Mouse (Mus musculus) bone marrow, adult 2 months (tissue): ENCODE data around the gene Padi3. TPM values are rescaled to one million over a fixed set of nuclear protein-coding genes. Genes with fewer than 3 reads are reported as not detected.
A peak's percentile ranks its signal among the peaks of the same experiment; 100 is the strongest.

Experiments used
- H3K27ac ChIP-seq: fragments of 200-500 bp; 2 replicates; pipeline ENCODE4 v1.5.1; 2012; ENCODE audit warnings: low read depth, mild to moderate bottlenecking, control low read depth, inconsistent platforms, low read length; ENCODE audit not compliant: control insufficient read depth, poor library complexity, insufficient read depth
- H3K4me1 ChIP-seq: fragments of 200-500 bp; 2 replicates; pipeline ENCODE4 v1.6.1; 2011; ENCODE audit warnings: low read length; ENCODE audit not compliant: control insufficient read depth, insufficient read depth
- H3K4me3 ChIP-seq: fragments of 200-500 bp; replicated peaks from 2 replicates; pipeline ENCODE3; 2011; ENCODE audit warnings: mild to moderate bottlenecking, low read depth, low read length, control low read depth; ENCODE audit not compliant: control insufficient read depth
- CTCF ChIP-seq: fragments of 200-500 bp; IDR thresholded peaks from 2 replicates; pipeline ENCODE4 v1.5.1; 2011; ENCODE audit warnings: low read length, control low read depth; ENCODE audit not compliant: control insufficient read depth, insufficient read depth
- POLR2A ChIP-seq: fragments of 200-500 bp; IDR thresholded peaks from 2 replicates; pipeline ENCODE4 v1.6.1; 2011; ENCODE audit warnings: low read depth, mild to moderate bottlenecking, control low read depth, low read length, borderline replicate concordance; ENCODE audit not compliant: control insufficient read depth
- WGBS: fragments of 180-500 bp; shearing (Covaris S2); methylation state at CpG from one replicate; pipeline ENCODE4 v1.1.7; 2018; 5-methylcytosine and 5-hydroxymethylcytosine counted together
- polyA plus RNA-seq: library from polyadenylated mRNA; stranded (reverse); fragments of >200 nt; gene quantifications from 2 replicates; pipeline ENCODE4 v1.2.4, GENCODE M21; 2011; ENCODE audit warnings: low replicate concordance; ENCODE audit not compliant: missing spikeins, insufficient read depth, insufficient read length

Gene Padi3
- polyA plus RNA-seq, 1 experiment = 1.1 TPM

DNA sequence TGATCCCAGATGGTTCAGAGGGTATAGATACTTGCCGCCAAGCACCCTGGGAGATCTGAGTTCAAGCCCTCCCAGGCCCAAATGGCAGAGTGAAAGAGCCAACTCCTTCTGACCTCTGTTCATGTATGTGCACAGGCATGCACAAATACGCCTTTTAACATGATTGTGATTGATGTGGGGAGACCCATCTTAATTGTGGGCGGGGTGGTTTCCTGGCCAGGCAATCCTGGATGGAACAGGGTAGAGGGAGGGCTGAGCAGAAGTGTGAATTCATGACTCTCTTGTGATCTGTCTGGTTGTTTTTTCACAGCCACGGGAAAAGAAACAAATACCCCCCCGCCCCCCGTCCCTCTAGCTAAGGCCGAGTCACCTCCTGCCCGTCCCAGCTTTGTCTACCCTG lies 22.4 kb upstream of the Padi3 start:
- 63% methylated on average over 8 of the region's 8 CpGs for WGBS
- TF ChIP-seq POLR2A (no peak), CTCF (no peak)
- Histone ChIP-seq H3K4me1 (no peaks in the 10 kb centered on the region), H3K4me3 (no peak overlapping the region), H3K27ac (no peak overlapping the region)

DNA sequence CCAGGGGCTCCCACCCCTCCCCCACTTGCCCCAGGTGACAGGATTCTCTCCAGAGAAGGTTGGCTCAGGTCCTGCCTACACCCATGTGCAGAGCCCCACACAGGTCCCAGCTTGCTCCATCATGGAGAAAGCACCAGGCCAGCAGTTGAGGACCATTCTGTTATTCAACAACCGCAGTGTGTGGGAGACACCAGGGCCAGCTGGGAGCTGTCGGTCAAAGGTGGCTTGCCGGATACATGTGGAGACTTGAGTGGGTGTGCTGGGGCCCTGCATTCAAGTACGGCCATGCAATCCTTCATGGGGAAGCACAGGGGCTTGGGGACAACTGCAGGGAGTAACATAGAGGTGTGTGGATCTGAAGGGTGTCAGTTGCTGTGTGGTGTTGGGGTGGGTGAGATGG lies 21.4 kb upstream of the Padi3 start:
- Histone ChIP-seq H3K4me3 (no peak overlapping the region), H3K27ac (no peak overlapping the region), H3K4me1 (no peaks in the 10 kb centered on the region)
- WGBS = 94% methylated on average over 4 of the region's 4 CpGs
- no peak for TF ChIP-seq POLR2A
- TF ChIP-seq CTCF = no peak

GRCm38 (mm10) chr4:140827237-140827636 lies 16.8 kb upstream of the Padi3 start:
- Histone ChIP-seq H3K4me1 (peaks cover 3% of the 10 kb centered on the region; the same call in 1 of the 2 replicates), H3K27ac (no peak overlapping the region), H3K4me3 (no peak overlapping the region)
- 42% methylated on average over 3 of the region's 3 CpGs for WGBS
- TF ChIP-seq CTCF (peak; percentile 51), POLR2A (no peak)

- TF ChIP-seq CTCF (no peak), POLR2A (no peak)
- no peak overlapping the region for H3K27ac ChIP-seq
- WGBS = 33% methylated on average over 11 of the region's 11 CpGs
- peaks cover 3% of the 10 kb centered on the region; the same call in 1 of the 2 replicates for H3K4me1 ChIP-seq
- no peak overlapping the region for H3K4me3 ChIP-seq
Observed at GRCm38 (mm10) chr4:140825942-140826341, 15.5 kb upstream of the Padi3 start.

DNA sequence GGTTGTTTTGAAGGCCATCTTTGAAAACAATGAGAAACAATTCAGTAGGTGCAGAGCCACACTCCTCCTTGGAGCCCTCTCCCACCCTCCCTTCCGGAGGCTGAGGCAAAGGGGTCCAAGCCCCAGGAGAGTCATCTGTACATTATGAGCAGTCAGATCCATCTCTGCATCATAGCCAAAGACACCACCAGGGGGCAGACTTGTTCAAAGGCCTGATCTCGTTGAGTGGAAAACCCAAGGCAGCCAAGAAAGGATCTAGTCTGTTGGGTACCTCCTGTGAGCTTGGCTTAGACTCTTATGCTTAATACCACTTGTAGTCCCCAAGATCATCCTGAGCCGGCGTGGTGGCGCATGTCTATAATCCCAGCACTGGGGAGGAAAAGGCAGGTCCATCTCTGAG lies 11.5 kb upstream of the Padi3 start:
- WGBS = 57% methylated on average over 5 of the region's 5 CpGs

DNA sequence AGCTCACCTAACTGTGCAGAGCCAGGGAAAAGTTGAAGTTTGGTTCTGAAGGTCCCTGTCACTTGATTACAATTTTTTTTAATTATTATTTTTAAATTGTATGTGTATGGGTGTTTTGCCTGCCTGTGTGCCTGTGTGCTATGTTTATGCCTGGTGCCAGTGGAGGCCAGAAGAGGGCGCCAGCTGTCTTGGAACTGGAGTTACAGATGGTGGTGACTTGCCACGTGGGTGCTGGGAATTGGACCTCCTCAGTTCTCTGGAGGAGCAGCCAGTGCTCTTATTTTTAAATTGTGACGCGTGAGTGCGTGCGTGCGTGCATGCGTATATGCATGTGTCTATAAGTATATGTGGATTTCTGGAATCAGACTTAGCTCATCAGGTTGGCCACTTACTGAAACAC lies 7.0 kb upstream of the Padi3 start:
- WGBS = 95% methylated on average over 8 of the region's 8 CpGs
- Histone ChIP-seq H3K4me3 (no peak overlapping the region), H3K4me1 (peaks cover 1% of the 10 kb centered on the region; the same call in 1 of the 2 replicates), H3K27ac (no peak overlapping the region)
- TF ChIP-seq POLR2A (no peak), CTCF (peak; percentile 13; the same call in 1 of the 2 replicates)

More for the DNA sequence above, 11.5 kb upstream of the Padi3 start:
- Histone ChIP-seq H3K4me3 (no peak overlapping the region), H3K4me1 (peaks cover 3% of the 10 kb centered on the region; the same call in 1 of the 2 replicates), H3K27ac (no peak overlapping the region)
- TF ChIP-seq CTCF (peak; percentile 48), POLR2A (no peak)

DNA sequence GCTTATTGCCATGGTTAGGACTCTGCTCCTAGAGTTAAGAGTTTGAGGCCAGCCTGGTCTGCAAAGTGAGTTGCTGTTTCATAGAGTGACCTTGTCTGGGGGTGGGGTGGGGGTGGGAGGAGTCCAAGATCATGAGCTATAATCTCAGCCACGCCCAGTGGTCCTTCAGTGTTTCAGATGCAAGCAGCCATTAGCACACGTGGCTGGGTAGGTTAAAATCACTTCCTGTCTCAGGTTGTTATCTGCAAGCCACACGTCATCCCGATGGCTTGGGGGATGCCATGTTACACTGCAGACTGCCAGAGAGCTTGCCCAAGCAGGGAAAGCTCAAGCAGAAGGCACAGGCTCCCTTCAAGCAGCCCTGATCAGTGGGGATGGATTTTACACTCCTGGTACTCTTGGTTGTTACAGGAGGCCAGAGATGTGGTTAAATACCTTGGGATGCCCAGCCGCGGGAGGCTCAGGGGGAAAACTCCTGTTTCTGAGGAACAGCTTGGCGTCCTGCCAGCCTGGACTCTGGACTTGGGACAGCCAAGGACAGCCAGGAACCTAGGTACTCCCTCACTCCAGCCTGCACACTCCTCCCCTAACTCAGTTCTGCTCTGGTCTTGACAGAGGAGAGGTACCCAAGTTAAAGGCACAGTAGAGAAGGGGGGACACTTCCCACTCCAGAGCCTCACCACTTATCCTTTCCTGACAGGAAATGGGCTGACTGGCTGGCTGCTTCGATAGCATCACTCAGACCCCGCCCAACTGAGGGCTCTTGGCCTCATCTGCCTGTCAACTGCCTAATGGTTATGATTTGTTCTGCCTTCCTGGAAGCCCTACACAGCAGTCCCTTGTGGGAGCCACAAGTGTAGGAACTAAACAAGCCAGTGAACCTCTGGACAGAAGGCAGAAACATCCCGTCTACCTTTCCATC lies 5.8 kb upstream of the Padi3 start:
- WGBS = 5% methylated on average over 10 of the region's 10 CpGs
- Histone ChIP-seq H3K4me1 (peaks cover 3% of the 10 kb centered on the region), H3K27ac (no peak overlapping the region), H3K4me3 (no peak overlapping the region)
- TF ChIP-seq POLR2A (no peak), CTCF (no peak)

DNA sequence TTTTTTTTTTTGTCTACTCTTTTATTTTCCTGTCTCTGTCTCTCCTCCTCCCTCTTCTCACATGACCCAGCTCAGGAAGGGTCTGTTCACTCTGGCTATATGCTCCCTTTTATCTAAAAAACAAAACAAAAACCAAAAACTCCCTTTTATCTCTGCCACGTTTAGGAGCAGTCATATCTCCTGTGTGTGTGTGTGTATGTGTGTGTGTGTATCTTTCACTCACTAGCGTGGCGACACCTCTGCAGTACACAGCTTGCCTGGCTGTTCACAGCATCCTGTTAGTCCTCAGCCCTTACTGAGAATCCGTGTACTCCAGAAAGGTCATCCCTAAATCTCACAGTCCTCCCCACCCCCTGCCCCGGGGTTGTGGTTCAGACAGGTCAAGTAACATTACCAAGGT lies 5.0 kb upstream of the Padi3 start:
- peaks cover 3% of the 10 kb centered on the region for H3K4me1 ChIP-seq
- H3K27ac ChIP-seq = no peak overlapping the region
- WGBS = 43% methylated on average over 5 of the region's 5 CpGs
- TF ChIP-seq POLR2A (no peak), CTCF (no peak)
- H3K4me3 ChIP-seq = no peak overlapping the region
